Mouse (Mus musculus) liver, embryonic 14.5 days (tissue): ENCODE measurements around the gene Cers3. TPM values are rescaled to one million over a fixed set of nuclear protein-coding genes. Genes with fewer than 3 reads are reported as not detected.

Experiments
- ATAC-seq: fragments of 200-750 bp; cut with Nextera tagmentation; 2 replicates; pipeline ENCODE4 v1.8.0; 2017; ENCODE audit warnings: moderate number of reproducible peaks, mild to moderate bottlenecking, moderate library complexity; ENCODE audit not compliant: insufficient read depth
- DNase-seq, 3 experiments: peaks; one replicate each; pipeline ENCODE4 v3.0.0-alpha.2; 2012 to 2013; ENCODE audit warnings: low read depth in 3 of 3, low spot score in 3 of 3
- H3K27ac ChIP-seq: fragments of 300-500 bp; sonication (generic); 2 replicates; pipeline ENCODE4 v1.5.1; 2014; ENCODE audit warnings: moderate library complexity, mild to moderate bottlenecking, control low read depth, inconsistent platforms
- H3K27me3 ChIP-seq: fragments of 300-500 bp; sonication (generic); 2 replicates; pipeline ENCODE4 v1.6.1; 2014; ENCODE audit warnings: mild to moderate bottlenecking, low read length, moderate library complexity; ENCODE audit not compliant: control insufficient read depth, insufficient read depth
- H3K36me3 ChIP-seq: fragments of 300-500 bp; sonication (generic); replicated peaks from 2 replicates; pipeline ENCODE4 v1.6.1; 2014; ENCODE audit warnings: low read depth; ENCODE audit not compliant: control insufficient read depth, insufficient read depth
- H3K4me1 ChIP-seq, 2 experiments: fragments of 200-500 bp in 1 of 2; fragments of 300-500 bp in 1 of 2; sonication (generic) in 1 of 2; replicated peaks; 2 replicates each; pipeline ENCODE4 v1.6.1; 2012 to 2014; ENCODE audit warnings: antibody characterized with exemption in 1 of 2, inconsistent platforms in 1 of 2, low read length in 1 of 2; ENCODE audit not compliant: control insufficient read depth in 2 of 2, insufficient read depth in 2 of 2
- H3K4me2 ChIP-seq: fragments of 300-500 bp; sonication (generic); 2 replicates; pipeline ENCODE4 v1.6.1; 2014; ENCODE audit warnings: low read depth, mild to moderate bottlenecking, control low read depth, moderate library complexity
- H3K4me3 ChIP-seq, 2 experiments: fragments of 200-500 bp in 1 of 2; fragments of 300-500 bp in 1 of 2; sonication (generic) in 1 of 2; 2 replicates each; pipeline ENCODE4 v1.5.1; 2012 to 2014; ENCODE audit warnings: low read depth in 2 of 2, low read length in 2 of 2, mild to moderate bottlenecking in 2 of 2, control low read depth in 1 of 2, inconsistent platforms in 1 of 2, moderate library complexity in 1 of 2; ENCODE audit not compliant: insufficient read depth in 1 of 2
- H3K9ac ChIP-seq: fragments of 300-500 bp; sonication (generic); replicated peaks from 2 replicates; pipeline ENCODE4 v1.6.1; 2014; ENCODE audit warnings: mild to moderate bottlenecking, control low read depth, moderate library complexity
- H3K9me3 ChIP-seq: fragments of 300-500 bp; sonication (generic); 2 replicates; pipeline ENCODE4 v1.6.1; 2016; ENCODE audit warnings: low read length, mixed read lengths; ENCODE audit not compliant: control insufficient read depth
- CTCF ChIP-seq: IDR thresholded peaks from 2 replicates; pipeline ENCODE4 v1.5.1; 2016; ENCODE audit warnings: antibody characterized with exemption, low read depth, control low read depth
- EP300 ChIP-seq: IDR thresholded peaks from 2 replicates; pipeline ENCODE4 v1.6.1; 2016; ENCODE audit warnings: antibody characterized with exemption, low read depth
- WGBS: fragments of 180-500 bp; shearing (Covaris S2); extraction: QIAGEN DNeasy Blood & Tissue Kit; methylation state at CpG from one replicate; pipeline ENCODE4 v1.1.7; 2014; ENCODE audit not compliant: insufficient replicate concordance; 5-methylcytosine and 5-hydroxymethylcytosine counted together
- polyA plus RNA-seq, 2 experiments: library from polyadenylated mRNA; depleted of rRNA in 1 of 2; stranded (reverse) in 1 of 2; unstranded in 1 of 2; fragments of >200 nt; fragmentation: Nextera tagmentation in 1 of 2; extraction: Ambion mirVana in 1 of 2; gene quantifications; 2 replicates each; pipeline versions ENCODE4 v1.2.1 to v1.2.3; 2012 to 2014

The Cers3 gene
- polyA plus RNA-seq, 2 experiments = 0.02 TPM; not detected in 1

GRCm38 (mm10) chr7:66830803-66831202 is 87.5 kb downstream of the Cers3 start:
- no peak for ATAC-seq
- Histone ChIP-seq H3K4me3 (no peak overlapping the region), H3K27me3 (no peaks in the 10 kb centered on the region), H3K36me3 (no peaks in the 10 kb centered on the region), H3K9ac (no peak overlapping the region), H3K9me3 (no peaks in the 10 kb centered on the region), H3K4me2 (no peak overlapping the region), H3K4me1 (no peaks in the 10 kb centered on the region), H3K27ac (no peak overlapping the region)
- TF ChIP-seq EP300 (no peak), CTCF (no peak)
- no peak for DNase-seq
- WGBS = 47% methylated on average over 5 of the region's 5 CpGs

GRCm38 (mm10) chr7:66831295-66831694 is 88.0 kb downstream of the Cers3 start:
- no peaks in the 10 kb centered on the region for H3K36me3 ChIP-seq
- no peak overlapping the region for H3K4me3 ChIP-seq
- no peak for DNase-seq
- H3K9ac ChIP-seq = no peak overlapping the region
- WGBS = 88% methylated on average over 5 of the region's 5 CpGs
- no peaks in the 10 kb centered on the region for H3K27me3 ChIP-seq
- H3K9me3 ChIP-seq = no peaks in the 10 kb centered on the region
- no peak for ATAC-seq
- H3K4me1 ChIP-seq = no peaks in the 10 kb centered on the region
- no peak overlapping the region for H3K27ac ChIP-seq
- no peak for TF ChIP-seq EP300
- TF ChIP-seq CTCF = no peak
- no peak overlapping the region for H3K4me2 ChIP-seq

- H3K36me3 ChIP-seq = no peaks in the 10 kb centered on the region
- H3K27ac ChIP-seq = no peak within 1 kb of the TSS
- ATAC-seq = peak; percentile 91
- peaks cover 23% of the 10 kb centered on the region for H3K27me3 ChIP-seq
- peak; percentile 68 to 71 (median 70) for DNase-seq
- H3K4me1 ChIP-seq = no peaks in the 10 kb centered on the region
- TF ChIP-seq EP300 = no peak
- TF ChIP-seq CTCF = peak; percentile 84
- under 1% methylated on average over 30 of the region's 30 CpGs for WGBS
- peak within 1 kb of the TSS; percentile 65 for H3K4me2 ChIP-seq
- H3K9ac ChIP-seq = no peak within 1 kb of the TSS
- H3K9me3 ChIP-seq = no peaks in the 10 kb centered on the region
- H3K4me3 ChIP-seq = peak within 1 kb of the TSS; percentile 46 to 48
Measured at GRCm38 (mm10) chr7:66839463-66840007, 96.2 kb downstream of the Cers3 start, which contains the start of gene Adamts17. Gene Adamts17 (plus strand): TSS chr7:66839735.

GRCm38 (mm10) chr7:66840008-66840719 is 96.9 kb downstream of the Cers3 start:
- no peak overlapping the region for H3K27ac ChIP-seq
- H3K27me3 ChIP-seq = peaks cover 23% of the 10 kb centered on the region
- TF ChIP-seq EP300 = no peak
- TF ChIP-seq CTCF = peak; percentile 26; the same call in 1 of the 2 replicates
- peak overlapping the region; percentile 46 to 48 for H3K4me3 ChIP-seq
- H3K4me1 ChIP-seq = no peaks in the 10 kb centered on the region
- no peak for DNase-seq
- no peaks in the 10 kb centered on the region for H3K36me3 ChIP-seq
- peak overlapping the region; percentile 65 for H3K4me2 ChIP-seq
- WGBS = under 1% methylated on average over 68 of the region's 76 CpGs
- peak; percentile 13; the same call in 1 of the 2 replicates for ATAC-seq
- H3K9me3 ChIP-seq = no peaks in the 10 kb centered on the region
- H3K9ac ChIP-seq = no peak overlapping the region

GRCm38 (mm10) chr7:66841165-66841564 is 97.9 kb downstream of the Cers3 start:
- no peak overlapping the region for H3K4me3 ChIP-seq
- no peak overlapping the region for H3K27ac ChIP-seq
- no peaks in the 10 kb centered on the region for H3K36me3 ChIP-seq
- no peaks in the 10 kb centered on the region for H3K4me1 ChIP-seq
- ATAC-seq (no peak), DNase-seq (no peak)
- no peak overlapping the region for H3K9ac ChIP-seq
- WGBS = 60% methylated on average over 7 of the region's 7 CpGs
- no peaks in the 10 kb centered on the region for H3K9me3 ChIP-seq
- TF ChIP-seq EP300 (no peak), CTCF (no peak)
- H3K4me2 ChIP-seq = no peak overlapping the region
- H3K27me3 ChIP-seq = peaks cover 23% of the 10 kb centered on the region
